Mouse (Mus musculus): ENCODE measurements at regions not wholly inside any gene's neighbourhood (a gene's known extent, or its start where the extent isn't known, plus 50 kb on each side); places are given as distances from the start of the nearest gene placed in this dataset.
"Not testable (repeated sequence)": the region's sequence is repeated elsewhere in the genome, so short reads cannot be mapped to it uniquely, and the experiment has no call there.

GRCm38 (mm10) chr4:105728696-105729095 lies 61.0 kb upstream of the Gm12728 start:
- H3K9me3 ChIP-seq (replicated peaks; ENCODE audit: insufficient read depth, low read length), result no peaks in the 10 kb centered on the region
- H3K27ac ChIP-seq (ENCODE audit: control insufficient read depth, low read depth, low read length), result no peak overlapping the region
- H3K4me1 ChIP-seq (ENCODE audit: control insufficient read depth in 1 of 2, insufficient read depth in 2 of 2, low read length in 2 of 2), result no peaks in the 10 kb centered on the region
- no peaks in the 10 kb centered on the region for H3K36me3 ChIP-seq (ENCODE audit: control insufficient read depth in 1 of 2, insufficient read depth in 2 of 2, low read length in 2 of 2)
- no peaks in the 10 kb centered on the region for H3K27me3 ChIP-seq (ENCODE audit: control insufficient read depth in 1 of 2, insufficient read depth in 2 of 2, low read length in 2 of 2)
- TF ChIP-seq NELFE (IDR thresholded peaks at IDR 0.05; ENCODE audit: low read depth, low read length), result no peak
- no peak for TF ChIP-seq MYB (IDR thresholded peaks at IDR 0.05; ENCODE audit: low read depth, low read length)
- TF ChIP-seq EP300 (IDR thresholded peaks at IDR 0.05; ENCODE audit: low read depth in 1 of 2, low read length in 2 of 2), result no peak
- TF ChIP-seq MXI1 (IDR thresholded peaks at IDR 0.05; ENCODE audit: low read depth, low read length), result no peak
- no peak overlapping the region for H3K4me3 ChIP-seq (ENCODE audit: control insufficient read depth in 1 of 2, insufficient read depth in 1 of 2, low read depth in 2 of 2, low read length in 2 of 2)
- H3K9ac ChIP-seq (ENCODE audit: control insufficient read depth, low read depth, low read length, poor library complexity, severe bottlenecking), result no peak overlapping the region
- no peaks in the 10 kb centered on the region for H3K79me2 ChIP-seq (ENCODE audit: control insufficient read depth, insufficient read depth, low read length, poor library complexity)
- DNase-seq (ENCODE audit: low read depth, low spot score), result no peak

DNA sequence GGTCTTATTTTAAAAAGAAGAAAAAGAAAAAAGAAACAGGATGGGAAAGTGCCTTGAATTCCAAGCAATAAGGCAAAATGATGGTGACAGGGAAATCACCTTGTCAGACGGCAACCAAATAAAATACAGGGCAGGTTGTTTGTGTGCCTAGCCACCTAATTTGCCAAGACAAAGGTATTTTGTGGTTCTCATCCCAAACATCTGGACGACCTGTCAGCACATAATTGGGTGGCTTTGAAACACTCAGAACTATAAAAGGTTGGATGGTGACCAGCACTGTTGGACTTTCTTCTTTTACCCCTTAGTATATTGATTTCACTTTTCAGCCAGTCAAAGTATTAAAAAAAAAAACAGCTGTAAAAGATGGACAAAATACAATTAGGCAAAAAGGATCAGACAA lies 58.8 kb upstream of the Gm12728 start:
- H3K9me3 ChIP-seq (replicated peaks; ENCODE audit: insufficient read depth, low read length), result no peaks in the 10 kb centered on the region
- TF ChIP-seq POLR2A (IDR thresholded peaks at IDR 0.05; ENCODE audit: control insufficient read depth in 1 of 2, insufficient read depth in 1 of 2, low read depth in 1 of 2, low read length in 2 of 2, poor library complexity in 1 of 2), result no peak
- no peak for TF ChIP-seq UBTF (IDR thresholded peaks at IDR 0.05; ENCODE audit: borderline replicate concordance, insufficient read depth, low read depth, low read length)
- no peak for TF ChIP-seq POLR2AphosphoS2 (IDR thresholded peaks at IDR 0.05; ENCODE audit: low read length)
- no peak for TF ChIP-seq CHD1 (IDR thresholded peaks at IDR 0.05; ENCODE audit: low read depth, low read length)
- TF ChIP-seq GABPA (IDR thresholded peaks at IDR 0.05; ENCODE audit: low read depth, low read length), result no peak
- no peak for TF ChIP-seq NELFE (IDR thresholded peaks at IDR 0.05; ENCODE audit: low read depth, low read length)
- TF ChIP-seq CTCF (IDR thresholded peaks at IDR 0.05 in 2 of 3, conservative IDR thresholded peaks at IDR 0.05 in 1 of 3; ENCODE audit: control insufficient read depth in 1 of 3, insufficient read depth in 1 of 3, low read depth in 2 of 3, low read length in 3 of 3, poor library complexity in 1 of 3, severe bottlenecking in 1 of 3), result no peak
- TF ChIP-seq HCFC1 (IDR thresholded peaks at IDR 0.05; ENCODE audit: low read depth, low read length), result no peak
- no peak for TF ChIP-seq GATA1 (IDR thresholded peaks at IDR 0.05; ENCODE audit: low read depth, low read length)
- no peaks in the 10 kb centered on the region for H3K27me3 ChIP-seq (ENCODE audit: control insufficient read depth in 1 of 2, insufficient read depth in 2 of 2, low read length in 2 of 2)
- H3K4me1 ChIP-seq (ENCODE audit: control insufficient read depth in 1 of 2, insufficient read depth in 2 of 2, low read length in 2 of 2), result no peaks in the 10 kb centered on the region
- no peak for DNase-seq (ENCODE audit: low read depth, low spot score)
- no peak overlapping the region for H3K27ac ChIP-seq (ENCODE audit: control insufficient read depth, low read depth, low read length)
- no peaks in the 10 kb centered on the region for H3K36me3 ChIP-seq (ENCODE audit: control insufficient read depth in 1 of 2, insufficient read depth in 2 of 2, low read length in 2 of 2)
- no peaks in the 10 kb centered on the region for H3K79me2 ChIP-seq (ENCODE audit: control insufficient read depth, insufficient read depth, low read length, poor library complexity)
- no peak overlapping the region for H3K4me3 ChIP-seq (ENCODE audit: control insufficient read depth in 1 of 2, insufficient read depth in 1 of 2, low read depth in 2 of 2, low read length in 2 of 2)
- H3K9ac ChIP-seq (ENCODE audit: control insufficient read depth, low read depth, low read length, poor library complexity, severe bottlenecking), result no peak overlapping the region

GRCm38 (mm10) chr4:105735116-105735515 lies 54.6 kb upstream of the Gm12728 start:
- not testable (repeated sequence) for H3K9me3 ChIP-seq (replicated peaks; ENCODE audit: insufficient read depth, low read length); H3K9ac ChIP-seq (ENCODE audit: control insufficient read depth, low read depth, low read length, poor library complexity, severe bottlenecking); H3K79me2 ChIP-seq (ENCODE audit: control insufficient read depth, insufficient read depth, low read length, poor library complexity); DNase-seq (ENCODE audit: low read depth, low spot score); H3K36me3 ChIP-seq (ENCODE audit: control insufficient read depth in 1 of 2, insufficient read depth in 2 of 2, low read length in 2 of 2); H3K4me1 ChIP-seq (ENCODE audit: control insufficient read depth in 1 of 2, insufficient read depth in 2 of 2, low read length in 2 of 2); H3K4me3 ChIP-seq (ENCODE audit: control insufficient read depth in 1 of 2, insufficient read depth in 1 of 2, low read depth in 2 of 2, low read length in 2 of 2); H3K27ac ChIP-seq (ENCODE audit: control insufficient read depth, low read depth, low read length); H3K27me3 ChIP-seq (ENCODE audit: control insufficient read depth in 1 of 2, insufficient read depth in 2 of 2, low read length in 2 of 2)
